Mouse (Mus musculus) v-Abl transformed pro-B cells (cell line): ENCODE measurements at regions not wholly inside any gene's neighbourhood (a gene's known extent, or its start where the extent isn't known, plus 50 kb on each side); places are given as distances from the start of the nearest gene placed in this dataset.
"Not testable (repeated sequence)": the region's sequence is repeated elsewhere in the genome, so short reads cannot be mapped to it uniquely, and the experiment has no call there.

Experiments
- in situ Hi-C, 2 experiments: fragments of 400-800 bp; cut with MboI; formaldehyde crosslinking; loops; one replicate each; pipeline ENCODE4 v1.15.1; 2025; ENCODE audit not compliant: unreplicated experiment in 2 of 2

- in situ Hi-C loops, result no loop called here
Observed at GRCm38 (mm10) chr8:26780515-26780914, 196.6 kb upstream of the Zfp703 start.

- in situ Hi-C loops, result not testable (repeated sequence)
Observed at GRCm38 (mm10) chr8:26782936-26783335, 194.2 kb upstream of the Zfp703 start.

DNA sequence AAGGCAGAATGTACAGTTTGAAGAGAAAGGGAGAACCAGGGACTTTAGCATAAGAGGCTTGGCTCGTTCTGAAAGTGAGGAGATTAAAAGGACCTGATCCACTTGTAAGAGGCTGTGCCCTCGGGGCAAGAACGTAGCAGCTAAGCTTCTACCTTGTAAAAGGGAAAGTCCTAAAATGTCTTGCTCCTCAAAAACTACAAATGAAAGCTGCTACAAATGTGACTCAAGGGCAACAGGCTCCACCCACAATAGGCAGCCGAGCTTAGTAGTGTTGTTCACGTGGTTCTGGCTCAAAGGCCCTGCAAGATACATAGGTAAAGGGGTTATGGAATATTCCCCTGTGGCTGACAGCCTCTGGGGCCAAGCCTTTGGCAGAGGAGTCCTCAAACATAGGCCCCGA lies 192.7 kb upstream of the Zfp703 start:
- in situ Hi-C loops, result no loop called here

GRCm38 (mm10) chr8:26791795-26792194 lies 185.3 kb upstream of the Zfp703 start:
- in situ Hi-C loops, result no loop called here

- in situ Hi-C loops, result no loop called here
Observed at GRCm38 (mm10) chr8:26793606-26794292, 183.4 kb upstream of the Zfp703 start.

DNA sequence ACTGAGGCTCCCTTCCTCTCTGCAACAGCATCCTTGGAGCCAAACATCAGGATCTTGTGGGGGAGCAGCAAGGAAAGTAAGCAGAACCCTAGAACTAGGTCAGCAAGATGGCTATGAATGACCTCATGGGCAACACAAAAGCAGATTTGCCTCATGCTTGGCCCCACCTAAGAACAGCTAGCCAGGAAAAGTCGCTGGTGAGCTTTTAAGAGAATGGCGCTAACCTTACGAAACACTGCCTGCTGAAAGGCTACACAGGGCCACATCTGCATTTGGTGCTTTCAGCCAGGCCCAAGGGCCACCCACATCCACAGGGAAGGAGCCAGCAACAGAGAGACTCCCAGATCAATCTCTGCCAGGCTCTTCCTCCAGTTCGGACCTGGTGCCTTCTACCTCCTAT lies 182.7 kb upstream of the Zfp703 start:
- in situ Hi-C loops, result no loop called here

DNA sequence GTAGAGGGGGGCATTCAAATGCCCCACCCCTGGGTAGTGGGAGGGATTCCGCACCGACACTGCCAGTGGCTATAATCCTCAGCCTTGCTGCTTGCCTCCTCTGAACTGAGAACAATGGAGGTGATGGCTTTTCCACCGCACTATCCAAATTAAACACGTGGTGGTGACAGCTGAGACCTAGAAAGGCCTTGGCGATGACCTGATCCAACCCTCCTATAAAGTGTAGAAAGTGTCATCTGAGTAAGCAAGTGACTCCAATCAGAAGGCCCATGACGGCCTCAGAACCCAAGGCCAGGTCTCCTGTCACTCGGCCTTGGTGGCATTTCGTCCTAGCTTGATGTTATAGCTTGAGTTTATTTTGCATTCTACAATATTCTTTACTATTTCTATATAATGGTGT lies 181.5 kb upstream of the Zfp703 start:
- in situ Hi-C loops, result no loop called here

DNA sequence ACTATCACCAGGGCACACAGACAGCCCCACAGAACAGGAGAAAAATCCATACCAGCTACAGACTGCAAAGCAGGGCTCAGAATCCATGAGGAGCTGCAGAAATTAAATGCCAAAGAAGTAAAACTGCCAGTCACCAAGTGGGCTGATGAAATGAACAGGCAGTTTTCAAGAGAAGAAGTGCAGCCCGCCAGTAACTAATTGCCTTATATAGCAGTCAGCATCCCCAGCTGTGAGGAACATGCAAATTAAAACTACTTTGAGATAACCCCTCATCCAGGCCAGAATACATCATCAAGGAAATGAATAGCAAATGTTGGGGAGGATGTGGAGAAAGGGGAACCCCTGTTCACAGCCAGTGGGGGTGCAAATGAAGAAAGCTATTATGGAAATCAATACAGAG lies 177.3 kb upstream of the Zfp703 start:
- in situ Hi-C loops, result no loop called here

GRCm38 (mm10) chr8:26804089-26804488 lies 173.0 kb upstream of the Zfp703 start:
- in situ Hi-C loops, result no loop called here

GRCm38 (mm10) chr8:26804901-26805341 lies 172.2 kb upstream of the Zfp703 start:
- in situ Hi-C loops, result no loop called here

GRCm38 (mm10) chr8:26805371-26805821 lies 171.7 kb upstream of the Zfp703 start:
- in situ Hi-C loops, result no loop called here

GRCm38 (mm10) chr8:26808111-26808651 lies 168.9 kb upstream of the Zfp703 start:
- in situ Hi-C loops, result no loop called here

GRCm38 (mm10) chr8:26808771-26809170 lies 168.4 kb upstream of the Zfp703 start:
- in situ Hi-C loops, result no loop called here

- in situ Hi-C loops, result no loop called here
Observed at GRCm38 (mm10) chr8:26809943-26810342, 167.2 kb upstream of the Zfp703 start.

- in situ Hi-C loops, result no loop called here
Observed at GRCm38 (mm10) chr8:26811533-26812236, 165.4 kb upstream of the Zfp703 start.

DNA sequence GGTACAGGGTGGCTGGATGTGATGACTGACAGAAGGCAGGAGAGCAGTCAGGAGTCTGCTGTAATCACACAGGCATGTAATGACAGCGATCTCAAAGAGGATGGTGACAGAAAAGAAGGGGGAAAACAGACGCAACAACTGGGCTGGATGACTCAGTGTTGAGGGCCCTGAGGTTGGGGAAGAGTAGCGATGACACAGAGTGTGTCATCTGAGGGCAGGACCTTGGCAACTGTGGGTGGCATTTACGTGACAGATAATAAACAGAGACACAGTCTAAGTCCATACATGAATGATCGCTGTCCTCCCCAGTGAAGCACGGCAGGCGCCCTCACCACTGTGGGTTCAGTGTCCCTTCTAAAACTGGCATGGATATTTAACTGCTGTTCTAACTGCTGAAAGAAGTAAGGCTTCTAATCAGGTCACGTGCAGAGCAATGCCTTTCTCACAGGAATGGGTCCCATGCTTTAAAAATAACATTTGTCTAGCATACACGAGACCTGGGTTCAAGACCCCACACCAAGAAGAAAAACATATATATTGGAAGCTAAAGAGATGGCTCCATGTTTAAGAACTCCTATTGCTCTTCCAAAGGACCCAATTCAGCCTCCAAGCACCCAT lies 163.8 kb upstream of the Zfp703 start:
- in situ Hi-C loops, result no loop called here

- in situ Hi-C loops, result no loop called here
Observed at GRCm38 (mm10) chr8:26815020-26815584, 162.0 kb upstream of the Zfp703 start.

DNA sequence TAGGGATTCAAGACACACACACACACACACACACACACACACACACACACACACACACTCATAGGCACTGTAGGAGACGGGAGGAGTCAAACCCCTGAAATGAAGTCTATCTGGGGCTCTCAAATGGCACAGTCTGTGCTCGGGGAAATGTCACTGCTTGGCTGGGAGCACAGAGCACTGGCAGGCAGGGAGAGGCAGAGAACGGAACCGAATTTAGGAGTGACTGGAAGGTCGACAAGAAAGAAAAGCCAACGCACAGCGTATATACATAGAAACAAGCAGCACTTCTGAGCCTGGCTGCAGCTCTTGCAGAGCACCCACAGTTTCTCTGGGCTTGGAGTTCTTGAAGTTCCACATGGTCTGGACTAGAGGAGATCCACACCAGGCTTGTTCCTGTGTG lies 160.1 kb upstream of the Zfp703 start:
- in situ Hi-C loops, result no loop called here

DNA sequence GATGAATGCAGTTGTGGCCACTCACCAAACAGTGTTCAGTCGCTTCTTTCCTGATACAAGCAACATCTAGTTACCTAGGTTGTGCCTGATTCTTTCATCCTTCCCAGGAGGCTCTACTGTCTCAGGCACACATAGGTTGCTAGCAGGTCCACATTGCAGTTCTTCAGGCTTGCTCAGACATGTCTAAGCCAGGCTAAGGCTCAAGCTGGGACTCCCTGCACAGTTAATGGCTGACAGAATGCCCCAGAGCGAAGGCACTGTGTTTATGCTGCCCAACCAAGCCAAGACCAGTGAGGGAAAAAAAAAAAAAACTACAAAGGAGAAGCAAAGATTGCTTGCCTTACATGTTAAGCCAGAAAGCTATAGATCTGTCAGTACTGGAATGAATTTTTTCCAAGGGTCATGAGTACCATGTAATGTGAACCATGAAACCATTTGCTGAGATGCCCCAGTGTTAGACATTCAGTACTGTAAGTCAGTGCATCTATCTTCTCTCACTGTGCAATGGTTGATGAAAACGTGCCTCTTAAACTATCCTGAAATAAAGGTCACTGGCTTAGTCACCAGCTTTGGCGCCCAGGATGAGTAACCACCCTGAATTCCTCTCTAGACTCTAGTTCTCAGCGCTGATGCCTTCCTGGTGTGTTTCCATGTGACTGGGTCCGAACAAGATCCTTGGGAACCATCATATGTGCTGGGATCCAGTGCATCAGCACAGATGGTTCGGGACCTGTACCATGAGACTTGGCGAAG lies 152.8 kb upstream of the Zfp703 start:
- in situ Hi-C loops, result no loop called here

DNA sequence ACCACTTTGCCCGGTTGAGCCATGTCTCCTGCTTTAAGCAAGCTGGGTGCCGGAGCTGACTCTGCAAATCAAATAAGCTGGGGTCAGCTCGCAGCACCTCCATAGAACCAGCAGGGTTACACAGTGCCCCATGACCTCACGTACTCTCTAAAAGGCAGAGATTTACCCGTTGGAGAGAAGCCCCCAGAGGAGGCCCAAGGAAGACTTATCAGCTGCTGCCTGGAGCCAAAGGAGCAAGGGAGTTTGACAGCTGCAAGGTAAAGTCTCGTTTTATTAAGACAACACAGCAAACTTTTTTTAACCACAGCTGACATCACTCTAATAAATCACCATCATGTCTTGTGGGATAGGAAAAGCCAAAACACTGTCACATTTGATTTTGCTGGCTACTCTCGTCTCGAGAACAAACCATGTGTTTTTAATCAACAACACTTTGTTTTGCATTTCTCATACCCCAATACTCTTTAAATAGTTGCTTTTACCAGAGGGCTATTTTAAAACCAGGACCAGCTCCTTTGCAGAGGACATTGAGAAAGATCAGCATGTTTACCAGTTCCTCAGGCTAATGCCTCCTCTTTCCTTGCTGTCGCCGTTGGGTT lies 148.7 kb upstream of the Zfp703 start:
- in situ Hi-C loops, result no loop called here
